Comparison of ENCODE assay signal across 8 mouse cellular contexts in genomic region chr1:92474066-92474578, GRCm38 (mm10). TPM values are rescaled to one million over a fixed set of nuclear protein-coding genes. Genes with fewer than 3 reads are reported as not detected.
DNase-seq lines count a peak whose midpoint lies in the region; ATAC-seq and TF ChIP-seq lines count a peak whose summit lies in the region.

No protein-coding gene starts in this region.

- no peak for TF ChIP-seq EP300 in liver, postnatal 0 days (IDR thresholded peaks at IDR 0.05; ENCODE audit: low read depth)

- no peaks in the 10 kb centered on the region for H3K9me3 ChIP-seq in heart, embryonic 13.5 days
- no peaks in the 10 kb centered on the region for H3K9me3 ChIP-seq in ES-E14 (ENCODE audit: control insufficient read depth, insufficient read depth, low read depth, low read length)
- H3K9me3 ChIP-seq in forebrain, embryonic 15.5 days, result no peaks in the 10 kb centered on the region
- no peaks in the 10 kb centered on the region for H3K9me3 ChIP-seq in liver, postnatal 0 days (ENCODE audit: low read length)

- peaks cover 23% of the 10 kb centered on the region for H3K36me3 ChIP-seq in heart, embryonic 13.5 days
- H3K36me3 ChIP-seq in ES-E14 (ENCODE audit: control insufficient read depth, insufficient read depth, low read length, poor library complexity, severe bottlenecking), result peaks cover 13% of the 10 kb centered on the region
- H3K36me3 ChIP-seq in forebrain, embryonic 15.5 days, result peaks cover 20% of the 10 kb centered on the region
- peaks cover 18% of the 10 kb centered on the region for H3K36me3 ChIP-seq in liver, postnatal 0 days (replicated peaks; ENCODE audit: insufficient read depth, low read length)

- H3K27ac ChIP-seq in heart, embryonic 13.5 days (replicated peaks), result peak overlapping the region; percentile 75
- H3K27ac ChIP-seq in ES-E14 (ENCODE audit: insufficient read depth, low read depth, low read length, poor library complexity, severe bottlenecking), result no peak overlapping the region
- H3K27ac ChIP-seq in forebrain, embryonic 15.5 days (replicated peaks), result no peak overlapping the region
- H3K27ac ChIP-seq in liver, postnatal 0 days (ENCODE audit: low read depth), result peak overlapping the region; percentile 90

- peak overlapping the region; percentile 99 for H3K4me2 ChIP-seq in heart, embryonic 13.5 days
- H3K4me2 ChIP-seq in forebrain, embryonic 15.5 days (replicated peaks), result peak overlapping the region; percentile 85
- H3K4me2 ChIP-seq in liver, postnatal 0 days (ENCODE audit: low read depth, low read length), result peak overlapping the region; percentile 97

- H3K4me3 ChIP-seq in heart, embryonic 13.5 days, result peak overlapping the region; percentile 98
- peak overlapping the region; percentile 51 to 91 for H3K4me3 ChIP-seq in ES-E14 (ENCODE audit: insufficient read depth in 1 of 2, low read depth in 1 of 2, low read length in 2 of 2, poor library complexity in 1 of 2, severe bottlenecking in 1 of 2)
- peak overlapping the region; percentile 92 for H3K4me3 ChIP-seq in forebrain, embryonic 15.5 days
- H3K4me3 ChIP-seq in liver, postnatal 0 days (ENCODE audit: low read depth, low read length), result peak overlapping the region; percentile 84

- DNase-seq in heart, adult 18-20 months, result no peak
- no peak for DNase-seq in ES-E14 (ENCODE audit: low read depth, low spot score)
- no peak for DNase-seq in liver, postnatal 0 days
- DNase-seq in adrenal gland, adult 18-20 months (ENCODE audit: low spot score in 2 of 2), result no peak
- DNase-seq in kidney, postnatal 4 days, result no peak
- no peak for DNase-seq in urinary bladder, postnatal 36 days (ENCODE audit: low spot score in 2 of 2)

- peaks cover 12% of the 10 kb centered on the region for H3K27me3 ChIP-seq in heart, embryonic 13.5 days (replicated peaks)
- 0 out of 2 replicates have a peak, but pooled peaks cover 7% of the 10 kb centered on the region for H3K27me3 ChIP-seq in forebrain, embryonic 15.5 days
- no peaks in the 10 kb centered on the region for H3K27me3 ChIP-seq in liver, postnatal 0 days (ENCODE audit: insufficient read depth, low read length)

- WGBS in heart, embryonic 13.5 days, result under 1% methylated on average over 10 of the region's 10 CpGs
- 3% methylated on average over 10 of the region's 10 CpGs for WGBS in forebrain, embryonic 15.5 days
- WGBS in liver, postnatal 0 days (ENCODE audit: insufficient replicate concordance), result 2% methylated on average over 10 of the region's 10 CpGs

- in situ Hi-C loops in ES-E14 (cut with MboI; ENCODE audit: low sequenced_read_pairs in 2 of 2, unreplicated experiment in 2 of 2), result no loop called here

- peak overlapping the region; percentile 98 for H3K9ac ChIP-seq in heart, embryonic 13.5 days
- H3K9ac ChIP-seq in ES-E14 (ENCODE audit: insufficient read depth, low read depth, low read length, poor library complexity, severe bottlenecking), result peak overlapping the region; percentile 63
- peak overlapping the region; percentile 30 for H3K9ac ChIP-seq in forebrain, embryonic 15.5 days (replicated peaks)
- peak overlapping the region; percentile 93 for H3K9ac ChIP-seq in liver, postnatal 0 days (replicated peaks)

- no peak for TF ChIP-seq CTCF in liver, postnatal 0 days (IDR thresholded peaks at IDR 0.05; ENCODE audit: low read depth)

- peak; percentile 28; the same call in 1 of the 2 replicates for ATAC-seq in heart, embryonic 13.5 days (ENCODE audit: extremely low read depth, insufficient number of reproducible peaks, low FRiP score, low TSS enrichment)
- ATAC-seq in forebrain, embryonic 15.5 days (replicated peaks), result peak; percentile 81
- peak; percentile 62 for ATAC-seq in liver, postnatal 0 days

- peaks cover 15% of the 10 kb centered on the region for H3K4me1 ChIP-seq in heart, embryonic 13.5 days
- no peaks in the 10 kb centered on the region for H3K4me1 ChIP-seq in ES-E14 (ENCODE audit: control insufficient read depth in 2 of 2, insufficient read depth in 2 of 2, low read length in 2 of 2, poor library complexity in 1 of 2)
- peaks cover 16% of the 10 kb centered on the region for H3K4me1 ChIP-seq in forebrain, embryonic 15.5 days
- peaks cover 14% of the 10 kb centered on the region for H3K4me1 ChIP-seq in liver, postnatal 0 days (ENCODE audit: insufficient read depth)

TF ChIP-seq in ES-E14, 5 proteins besides CTCF, POLR2A, EP300 and RAD21:
- TF ChIP-seq MAFK (IDR thresholded peaks at IDR 0.05; ENCODE audit: insufficient read depth, low read depth, low read length) (no peak), ZNF384 (IDR thresholded peaks at IDR 0.05; ENCODE audit: low read depth, low read length) (no peak), HCFC1 (IDR thresholded peaks at IDR 0.05; ENCODE audit: borderline replicate concordance, insufficient read depth, low read length) (no peak), CHD2 (IDR thresholded peaks at IDR 0.05; ENCODE audit: low read depth, low read length) (no peak), ZC3H11A (IDR thresholded peaks at IDR 0.05; ENCODE audit: borderline replicate concordance, low read depth, low read length) (no peak)

RNA-seq across cellular contexts. Expression of gene Ndufa10, which starts 0.5 kb away (rescaled TPM):
- polyA plus RNA-seq in heart, embryonic 13.5 days (2015; fragmentation: Nextera tagmentation; extraction: Ambion mirVana), result 458 and 534 TPM in 2 replicates
- total RNA-seq in heart, adult 18-20 months (2021), result 1,000 to 10,000 TPM in 1 of 2 experiments, 100 to 1,000 TPM in 1; 883 to 1,003 TPM
- 123 and 136 TPM in 2 replicates for total RNA-seq in ES-E14 (2012; rRNA removed)
- polyA plus RNA-seq in forebrain, embryonic 15.5 days (2015; fragmentation: Nextera tagmentation; extraction: Ambion mirVana), result 258 and 266 TPM in 2 replicates
- 204 and 210 TPM in 2 replicates for polyA plus RNA-seq in liver, postnatal 0 days (2015; fragmentation: Nextera tagmentation; extraction: Ambion mirVana)
- total RNA-seq in adrenal gland, adult 18-20 months (2021), result 100 to 1,000 TPM; 352 to 602 TPM

RNA-seq across cellular contexts. Expression of gene Olfr1416, which starts 10.8 kb away (rescaled TPM):
- polyA plus RNA-seq in heart, embryonic 13.5 days (2015; fragmentation: Nextera tagmentation; extraction: Ambion mirVana), result not detected in 2 replicates
- not detected for total RNA-seq in heart, adult 18-20 months (2021)
- not detected in 2 replicates for total RNA-seq in ES-E14 (2012; rRNA removed)
- polyA plus RNA-seq in forebrain, embryonic 15.5 days (2015; fragmentation: Nextera tagmentation; extraction: Ambion mirVana), result not detected in 2 replicates
- polyA plus RNA-seq in liver, postnatal 0 days (2015; fragmentation: Nextera tagmentation; extraction: Ambion mirVana), result not detected in 2 replicates
- not detected for total RNA-seq in adrenal gland, adult 18-20 months (2021)

RNA-seq across cellular contexts. Expression of gene Olfr1415, which starts 21.8 kb away (rescaled TPM):
- polyA plus RNA-seq in heart, embryonic 13.5 days (2015; fragmentation: Nextera tagmentation; extraction: Ambion mirVana), result not detected in 2 replicates
- not detected for total RNA-seq in heart, adult 18-20 months (2021)
- total RNA-seq in ES-E14 (2012; rRNA removed), result not detected in 2 replicates
- polyA plus RNA-seq in forebrain, embryonic 15.5 days (2015; fragmentation: Nextera tagmentation; extraction: Ambion mirVana), result not detected in 2 replicates
- polyA plus RNA-seq in liver, postnatal 0 days (2015; fragmentation: Nextera tagmentation; extraction: Ambion mirVana), result not detected in 2 replicates
- total RNA-seq in adrenal gland, adult 18-20 months (2021), result not detected

RNA-seq across cellular contexts. Expression of gene Olfr1414, which starts 44.3 kb away (rescaled TPM):
- not detected in 2 replicates for polyA plus RNA-seq in heart, embryonic 13.5 days (2015; fragmentation: Nextera tagmentation; extraction: Ambion mirVana)
- not detected for total RNA-seq in heart, adult 18-20 months (2021)
- total RNA-seq in ES-E14 (2012; rRNA removed), result not detected in 2 replicates
- polyA plus RNA-seq in forebrain, embryonic 15.5 days (2015; fragmentation: Nextera tagmentation; extraction: Ambion mirVana), result not detected in 2 replicates
- not detected in 2 replicates for polyA plus RNA-seq in liver, postnatal 0 days (2015; fragmentation: Nextera tagmentation; extraction: Ambion mirVana)
- total RNA-seq in adrenal gland, adult 18-20 months (2021), result not detected

Comparison
In these comparisons a context has a peak if more than half of its experiments do, and no peak if none do; other contexts are left out.
1. ATAC-seq: peak in every context shown above with its lines; median percentile 81 in forebrain, embryonic 15.5 days; 62 in liver, postnatal 0 days; 28 in heart, embryonic 13.5 days.
2. H3K27ac ChIP-seq: peak in heart, embryonic 13.5 days (single experiment) and liver, postnatal 0 days (single experiment); none in ES-E14 (single experiment) and forebrain, embryonic 15.5 days (single experiment).
3. H3K9ac ChIP-seq: peak in every context shown above with its lines; median percentile 98 in heart, embryonic 13.5 days; 93 in liver, postnatal 0 days; 63 in ES-E14; 30 in forebrain, embryonic 15.5 days.
4. Peak in every context shown above with its lines, with median percentiles within 50 percentile points of each other: H3K4me2 ChIP-seq and H3K4me3 ChIP-seq.